Mouse (Mus musculus): ENCODE results near the gene Ptpra.

DNA sequence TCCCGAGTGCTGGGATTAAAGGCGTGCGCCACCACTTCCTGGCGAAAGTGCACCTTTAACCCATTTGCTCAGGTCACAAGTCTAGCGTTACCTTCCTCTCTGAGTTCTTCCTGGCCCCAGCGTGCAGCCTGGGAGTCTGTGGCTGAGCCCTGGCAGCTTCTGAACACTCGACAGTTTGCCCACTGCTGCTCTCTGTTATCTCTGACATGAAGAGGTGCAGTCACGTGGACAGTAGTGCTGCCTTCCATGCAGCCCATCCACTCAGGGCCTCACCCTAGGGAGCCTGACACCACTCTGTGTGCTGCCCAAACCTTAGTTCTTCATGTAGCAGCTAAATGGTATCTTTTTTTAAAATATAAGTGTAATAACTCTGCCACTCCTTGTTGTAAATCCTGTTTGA, 96.9 kb downstream of the Ptpra start:
- TF ChIP-seq POLR2A (IDR thresholded peaks at IDR 0.05; ENCODE audit: insufficient read depth, low read length): no peak
- TF ChIP-seq EP300 (IDR thresholded peaks at IDR 0.05; ENCODE audit: insufficient read depth, low read depth, low read length): no peak

All from ES-Bruce4 (cell line).